Mouse (Mus musculus) brain, embryonic 18.5 days (tissue): ENCODE measurements around the gene Dusp9.

Source experiments
- DNase-seq: peaks from one replicate; pipeline ENCODE4 v3.0.0-alpha.2; 2012; ENCODE audit warnings: low read depth, low spot score

Dusp9 gene

GRCm38 (mm10) chrX:73663143-73663542 is 23.9 kb downstream of the Dusp9 start:
- no peak for DNase-seq

- no peak for DNase-seq
Measured at GRCm38 (mm10) chrX:73672031-73672431, 32.8 kb downstream of the Dusp9 start.

GRCm38 (mm10) chrX:73672879-73673618 is 33.8 kb downstream of the Dusp9 start, which contains the start of gene Slc6a8:
TSS of gene Slc6a8 (plus strand) at chrX:73673150.
- no peak for DNase-seq

- DNase-seq, result no peak
Measured at GRCm38 (mm10) chrX:73673619-73673967, 34.4 kb downstream of the Dusp9 start.

GRCm38 (mm10) chrX:73673968-73674661 is 34.9 kb downstream of the Dusp9 start:
- no peak for DNase-seq

- DNase-seq, result no peak
Measured at GRCm38 (mm10) chrX:73675231-73675630, 36.0 kb downstream of the Dusp9 start.

GRCm38 (mm10) chrX:73676668-73677067 is 37.4 kb downstream of the Dusp9 start:
- DNase-seq, result no peak

- DNase-seq, result no peak
Measured at GRCm38 (mm10) chrX:73684156-73684555, 44.9 kb downstream of the Dusp9 start.

- DNase-seq, result no peak
Measured at GRCm38 (mm10) chrX:73684978-73685377, 45.8 kb downstream of the Dusp9 start.

- no peak for DNase-seq
Measured at GRCm38 (mm10) chrX:73685629-73686028, 46.4 kb downstream of the Dusp9 start.

GRCm38 (mm10) chrX:73690917-73691629 is 51.9 kb downstream of the Dusp9 start:
- no peak for DNase-seq
